Mouse (Mus musculus) liver, adult (tissue): ENCODE results near the gene Sema5a.

Experiments used
- GATA4 ChIP-seq: IDR thresholded peaks from 2 replicates; pipeline ENCODE4 v1.6.1; 2014; ENCODE audit warnings: mild to moderate bottlenecking, low read length; ENCODE audit not compliant: insufficient replicate concordance

Gene Sema5a

DNA sequence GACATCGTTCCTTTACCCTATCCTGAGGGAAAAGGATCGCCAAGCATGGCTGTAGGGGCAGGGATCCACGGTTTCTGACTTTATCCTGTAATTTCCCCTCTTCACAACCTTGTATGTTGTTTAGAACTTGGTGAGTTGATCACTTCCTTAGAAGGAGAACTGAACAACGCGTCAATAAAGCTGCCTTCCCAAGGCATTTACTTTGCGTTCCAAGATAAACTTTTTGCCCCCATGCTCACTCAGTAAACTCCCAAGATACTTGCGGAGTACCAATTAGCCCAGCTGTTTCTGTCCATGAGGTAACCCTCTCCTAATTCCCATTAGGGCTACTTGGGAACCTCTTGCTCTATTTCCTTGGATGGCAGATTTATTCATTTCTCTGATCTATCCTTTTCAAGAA, 786 bp upstream of the Sema5a start:
- TF ChIP-seq GATA4: no peak

DNA sequence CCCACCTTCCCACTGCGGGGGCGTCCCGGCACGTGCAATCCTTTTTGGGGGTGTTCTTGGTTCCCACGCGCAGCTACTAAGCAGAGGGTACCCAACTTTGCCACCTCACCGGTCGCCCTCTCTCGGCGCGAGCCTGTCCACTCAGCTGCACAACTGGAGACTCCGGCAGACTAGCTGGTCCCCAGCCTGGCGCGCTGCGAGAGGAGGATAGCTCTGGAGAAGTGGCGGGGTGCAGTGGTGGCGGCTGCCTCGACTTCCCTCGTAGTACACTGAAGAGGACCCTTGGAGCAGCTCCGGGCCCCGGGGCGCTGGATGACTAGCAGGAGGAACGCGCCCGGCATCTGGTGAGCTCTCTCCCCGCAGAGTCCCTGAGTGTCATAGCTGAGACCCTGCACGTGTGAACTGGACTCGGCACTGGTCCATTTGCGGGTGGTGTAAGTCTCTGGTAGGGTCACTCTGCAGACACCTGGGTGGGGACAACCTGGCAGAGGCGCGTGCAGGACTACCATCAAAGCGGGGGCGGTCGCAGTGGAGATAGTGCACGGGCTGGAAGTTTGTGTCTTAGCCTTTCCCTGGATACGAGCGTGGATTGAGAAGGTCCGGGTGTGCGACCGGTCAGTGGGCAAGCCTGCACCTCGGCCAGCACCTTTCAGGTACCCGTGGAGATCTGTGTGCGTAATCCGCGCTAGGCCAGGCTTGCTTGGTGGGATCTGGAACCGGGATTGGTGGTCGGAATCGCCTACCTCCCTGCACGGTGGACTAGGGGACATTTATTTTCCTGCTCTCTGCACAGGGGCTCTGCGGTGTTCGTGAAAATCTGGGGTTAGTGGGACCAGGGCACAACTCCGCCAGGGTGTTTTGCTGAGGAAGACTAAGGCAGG, 586 bp downstream of the Sema5a start:
- TF ChIP-seq GATA4: no peak

DNA sequence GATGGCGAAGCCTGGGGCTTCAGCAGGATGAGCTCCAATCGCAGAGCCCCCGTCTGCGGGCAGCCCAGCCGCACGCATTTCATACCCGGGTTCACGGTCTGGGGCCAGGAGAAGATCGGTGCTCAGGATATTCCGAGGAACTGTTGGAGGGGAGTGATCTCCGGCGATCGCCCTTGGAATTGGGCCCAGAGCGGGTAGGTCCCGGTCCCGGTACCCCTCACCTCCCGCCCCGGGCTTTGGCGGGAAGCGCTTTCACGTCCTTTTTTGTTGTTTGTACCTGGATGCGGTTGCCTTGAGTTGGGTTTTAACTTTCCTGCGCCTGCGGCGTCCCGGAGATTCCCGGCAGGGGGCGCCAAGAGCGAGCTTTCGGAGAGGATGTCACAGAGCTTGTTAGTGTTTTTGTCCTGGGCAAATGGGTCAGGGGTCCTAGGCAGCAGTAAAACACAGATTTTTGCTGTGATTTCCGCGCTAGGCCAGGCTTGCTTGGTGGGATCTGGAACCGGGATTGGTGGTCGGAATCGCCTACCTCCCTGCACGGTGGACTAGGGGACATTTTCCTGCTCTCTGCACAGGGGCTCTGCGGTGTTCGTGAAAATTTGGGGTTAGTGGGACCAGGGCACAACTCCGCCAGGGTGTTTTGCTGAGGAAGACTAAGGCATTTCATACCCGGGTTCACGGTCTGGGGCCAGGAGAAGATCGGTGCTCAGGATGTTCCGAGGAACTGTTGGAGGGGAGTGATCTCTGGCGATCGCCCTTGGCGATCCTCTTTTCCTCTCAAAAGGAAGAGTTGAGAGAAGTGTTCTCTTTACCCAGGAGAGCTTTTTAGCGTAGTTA, 1.4 kb downstream of the Sema5a start:
- no peak for TF ChIP-seq GATA4

DNA sequence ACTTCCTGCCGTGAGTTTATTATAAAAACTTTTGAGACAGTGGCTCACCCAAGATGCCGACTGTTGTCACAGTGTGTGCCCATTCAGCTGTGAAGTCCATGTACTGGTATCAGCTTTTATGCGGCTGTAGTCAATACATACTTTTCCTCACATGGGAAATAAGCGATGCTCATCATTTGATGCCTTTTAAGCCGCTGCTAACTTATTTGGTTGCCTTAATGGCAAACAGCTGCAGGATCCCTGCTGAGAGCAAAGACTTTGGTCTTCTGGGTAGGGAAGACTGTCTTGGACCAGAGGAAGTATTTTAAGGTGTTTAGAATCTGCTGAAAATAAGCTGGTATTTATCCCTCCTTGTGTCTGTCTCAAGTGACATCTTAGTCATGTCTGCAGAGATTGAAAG, 2.7 kb downstream of the Sema5a start:
- no peak for TF ChIP-seq GATA4

DNA sequence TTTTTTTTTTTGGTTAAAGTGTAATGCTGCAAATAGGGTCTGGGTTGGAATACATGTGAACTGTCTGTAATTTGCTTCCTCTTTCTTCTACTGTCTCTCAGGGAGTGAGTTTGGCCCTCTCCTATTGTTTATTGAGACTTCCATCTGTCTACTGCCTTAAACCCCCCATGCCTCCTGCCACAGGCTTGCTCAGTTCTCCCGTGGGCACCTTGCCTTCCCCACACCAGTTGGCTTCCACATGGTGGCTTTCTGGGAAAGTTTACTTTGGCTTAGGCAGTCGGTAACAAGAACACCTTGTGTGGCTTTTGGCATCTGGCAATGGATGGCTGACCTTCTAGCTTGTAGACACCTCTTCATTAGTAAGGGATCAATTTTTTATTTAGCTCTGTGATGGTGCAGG, 10.2 kb downstream of the Sema5a start:
- no peak for TF ChIP-seq GATA4

DNA sequence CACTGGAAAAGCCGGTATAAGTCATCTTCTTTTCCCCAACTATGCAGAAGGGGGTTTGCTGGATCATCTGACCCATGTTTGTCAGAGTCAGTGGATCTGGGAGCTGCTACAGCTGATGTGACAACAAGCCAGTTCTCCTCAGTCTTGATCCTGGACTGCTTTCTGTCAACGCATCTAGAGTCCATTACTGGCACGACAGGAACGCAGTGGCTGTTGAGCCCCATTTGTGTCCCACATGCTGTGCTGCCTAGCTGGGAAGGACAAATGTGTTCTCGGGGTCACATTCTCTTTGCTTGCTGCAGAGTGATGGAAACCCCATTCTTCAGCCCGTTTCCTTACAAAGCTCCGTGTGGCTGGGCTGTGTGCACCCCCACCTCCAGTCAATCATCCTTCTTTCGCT, 12.7 kb downstream of the Sema5a start:
- no peak for TF ChIP-seq GATA4

DNA sequence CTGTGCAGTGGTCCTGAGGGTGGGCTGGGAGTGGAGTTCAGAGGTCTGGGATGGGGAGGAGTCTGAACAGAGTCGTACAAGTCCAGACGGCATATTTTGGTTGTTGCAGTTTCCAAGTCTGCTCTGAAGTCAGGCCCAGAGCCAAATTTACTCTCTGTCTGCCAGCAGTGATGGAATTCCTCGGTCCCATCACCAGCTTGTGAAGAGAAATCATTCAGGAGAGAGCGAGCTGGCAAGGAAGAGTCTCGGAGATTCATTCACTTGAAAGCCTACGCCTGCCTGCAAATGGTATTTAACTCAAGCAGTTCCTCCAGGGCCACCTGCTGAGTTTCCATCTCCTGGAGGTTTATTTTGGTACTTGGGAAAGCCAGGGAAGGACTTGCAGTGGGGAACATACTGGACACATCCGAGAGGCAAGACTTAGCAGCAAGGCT, 13.3 kb downstream of the Sema5a start:
- no peak for TF ChIP-seq GATA4

DNA sequence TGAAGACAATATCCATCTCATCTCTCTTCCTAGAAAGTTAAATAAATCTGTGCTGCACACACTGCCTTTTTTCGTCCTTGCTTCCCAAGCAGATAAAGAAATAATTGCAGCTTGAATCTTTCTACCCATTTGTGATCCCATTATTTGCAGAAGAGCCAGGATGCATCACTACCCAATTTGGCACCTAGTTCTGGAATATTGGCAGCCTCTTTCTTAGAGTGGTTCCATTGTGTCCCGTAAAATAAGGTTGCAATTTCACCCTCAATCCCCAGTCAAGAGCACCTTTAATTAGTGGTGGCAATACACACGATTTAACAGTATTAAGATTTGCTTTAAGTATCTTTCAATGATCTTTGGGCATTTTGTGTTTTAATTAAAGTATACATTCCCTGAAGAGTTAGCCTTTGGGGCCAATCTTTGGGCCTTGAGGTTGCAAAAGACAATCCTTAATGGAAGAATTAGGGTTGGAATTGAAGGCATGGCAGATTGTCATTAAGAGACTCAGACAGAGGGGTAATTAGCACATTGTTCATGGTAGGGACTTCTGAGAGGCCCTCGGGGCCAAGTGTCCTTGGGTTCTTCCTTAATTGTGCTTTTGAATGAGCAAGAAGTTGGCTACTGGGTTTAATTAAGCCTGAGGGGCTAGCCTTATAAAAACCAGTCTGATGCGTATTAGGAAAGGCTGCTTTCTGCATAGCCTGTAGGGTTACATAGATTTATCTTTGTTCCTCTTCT, 14.9 kb downstream of the Sema5a start:
- no peak for TF ChIP-seq GATA4

DNA sequence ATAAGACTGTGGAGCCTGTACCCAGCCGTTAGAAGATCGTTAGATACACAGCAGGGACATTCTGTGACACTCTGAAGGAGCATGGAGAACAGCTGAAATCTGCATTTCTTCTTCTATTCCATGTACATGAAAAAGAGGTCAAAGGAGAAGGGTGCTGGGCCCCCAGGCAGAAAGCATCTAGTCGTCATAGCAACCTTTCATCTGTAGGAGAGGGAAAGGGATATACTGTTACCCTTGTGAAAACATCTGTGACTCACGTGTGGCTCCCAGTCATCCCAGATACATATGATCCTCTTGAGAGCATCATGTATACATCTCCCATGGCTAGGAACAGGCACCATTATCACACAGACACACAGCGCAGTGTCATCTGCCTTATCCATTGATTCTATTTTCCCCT, 16.3 kb downstream of the Sema5a start:
- no peak for TF ChIP-seq GATA4

DNA sequence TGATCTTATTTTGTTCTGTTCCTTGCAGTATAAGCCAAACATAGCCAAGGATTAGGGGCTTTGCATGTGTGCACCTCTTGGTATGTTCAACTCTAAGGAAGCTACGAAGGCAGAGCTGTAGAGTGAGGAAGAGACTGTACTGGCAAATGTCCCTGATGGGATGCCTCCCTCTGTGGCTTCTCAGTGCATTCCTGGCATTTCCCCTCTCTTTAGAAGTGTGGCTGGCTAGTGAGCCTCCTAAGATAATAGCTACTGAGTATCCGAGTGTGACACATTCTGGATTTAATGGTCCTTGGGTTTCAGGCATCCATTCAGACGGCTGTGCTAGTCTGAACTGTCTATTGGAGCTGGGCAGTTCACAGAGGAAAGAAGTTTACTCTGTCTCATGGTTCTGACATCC, 19.0 kb downstream of the Sema5a start:
- no peak for TF ChIP-seq GATA4

DNA sequence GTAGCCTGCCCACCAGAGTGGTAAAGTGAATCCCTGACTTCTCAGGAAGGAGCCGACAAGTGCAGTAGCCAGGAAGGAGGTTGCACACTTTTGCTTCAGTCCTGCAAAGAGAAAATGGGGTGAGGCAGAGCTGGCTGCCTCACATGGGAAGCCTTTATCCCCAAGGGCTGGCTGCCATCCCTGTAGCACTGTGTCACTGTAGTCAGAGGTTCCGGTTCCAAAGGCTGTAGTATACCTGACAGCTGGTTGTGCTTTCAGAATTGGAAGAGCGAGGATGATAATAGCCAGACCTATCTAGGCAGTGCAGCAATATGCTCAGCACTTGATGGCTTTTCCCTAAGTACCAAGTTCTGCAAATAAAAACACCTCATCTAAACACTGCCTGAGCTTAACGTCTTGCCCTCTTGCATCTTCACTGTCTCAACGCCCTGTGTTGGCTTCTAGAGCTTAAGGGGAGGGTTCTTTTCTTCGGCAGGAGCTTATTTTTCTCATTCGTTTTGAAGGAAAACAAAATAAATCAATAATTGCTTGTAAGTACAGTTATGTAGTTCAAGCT, 20.3 kb downstream of the Sema5a start:
- no peak for TF ChIP-seq GATA4

DNA sequence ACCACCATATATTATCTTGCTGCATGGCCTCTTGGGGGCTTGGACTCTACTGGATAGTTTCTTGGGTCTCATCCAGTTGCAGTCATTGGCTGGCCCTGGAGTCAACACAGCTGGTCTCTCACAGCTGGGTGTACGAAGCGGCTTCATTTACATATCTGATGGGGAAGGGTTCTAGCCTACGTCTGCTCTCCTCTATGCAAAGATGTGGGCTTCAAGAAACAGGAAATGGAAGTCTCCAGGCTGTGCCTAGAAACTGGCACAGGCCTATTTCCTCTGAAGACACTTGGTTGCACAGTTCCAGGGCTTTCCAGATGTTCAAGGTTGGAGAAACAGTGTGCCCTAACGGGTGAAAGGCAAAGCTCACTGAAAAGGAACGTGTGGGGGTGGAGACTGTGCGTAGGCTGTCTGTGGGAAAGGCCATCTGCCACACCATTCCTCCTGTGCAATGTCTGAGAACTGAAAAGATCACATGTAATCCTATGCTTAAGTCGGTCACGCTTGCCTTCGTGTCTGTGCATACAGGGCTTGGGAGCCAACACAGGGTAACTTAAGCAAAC, 20.8 kb downstream of the Sema5a start:
- no peak for TF ChIP-seq GATA4

DNA sequence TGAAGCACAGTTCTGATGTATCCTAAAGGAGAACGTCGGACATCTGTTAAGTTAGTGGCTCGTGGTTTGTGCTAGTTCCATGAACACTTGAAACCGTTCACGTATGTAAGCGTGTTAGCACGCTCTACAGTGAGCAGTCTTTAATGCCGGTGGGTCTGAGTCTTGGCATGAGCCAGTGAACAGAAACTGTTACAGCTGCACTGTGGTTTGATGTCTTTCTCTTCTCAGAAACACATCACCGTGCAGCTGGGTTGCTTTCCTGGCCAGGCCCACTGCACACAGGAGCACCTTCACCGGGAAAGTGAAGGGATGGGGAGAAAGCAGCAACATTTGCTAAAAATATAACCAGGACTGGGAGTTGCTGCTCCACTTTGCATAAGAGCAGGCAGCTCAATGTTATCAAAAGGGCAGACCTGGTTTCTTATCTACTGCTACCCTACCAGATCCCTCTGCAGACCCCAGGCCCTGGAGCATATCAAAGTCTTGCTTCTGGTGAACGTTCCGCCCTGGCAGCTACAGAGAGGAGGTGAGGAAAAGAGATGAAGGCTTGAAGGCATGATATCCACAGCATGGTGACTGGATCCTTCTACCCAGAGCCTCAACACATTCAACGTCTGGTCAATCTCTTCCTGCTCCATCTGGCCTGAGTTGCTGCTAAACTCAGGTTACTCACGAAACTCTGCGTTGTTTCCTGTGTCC, 21.7 kb downstream of the Sema5a start:
- no peak for TF ChIP-seq GATA4

DNA sequence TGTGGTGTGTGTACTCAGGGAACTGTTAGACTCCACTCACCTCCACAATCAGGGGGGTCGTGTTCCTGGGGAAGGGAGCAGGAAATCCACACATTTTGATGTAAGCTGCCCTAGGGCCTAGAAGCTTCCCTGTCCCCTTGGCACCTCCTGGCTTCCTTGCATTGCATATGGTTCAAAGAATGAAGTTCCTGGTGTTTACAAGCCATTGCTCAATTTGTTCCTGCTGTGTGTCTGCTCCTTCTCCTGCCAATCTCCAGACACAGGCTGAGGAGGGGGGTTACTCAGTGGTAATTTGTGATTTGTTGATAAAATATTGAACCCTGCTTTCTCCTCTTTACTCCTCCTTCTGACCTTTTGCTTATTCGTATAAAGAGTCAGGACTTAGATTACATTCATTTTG, 25.5 kb downstream of the Sema5a start:
- TF ChIP-seq GATA4: no peak

DNA sequence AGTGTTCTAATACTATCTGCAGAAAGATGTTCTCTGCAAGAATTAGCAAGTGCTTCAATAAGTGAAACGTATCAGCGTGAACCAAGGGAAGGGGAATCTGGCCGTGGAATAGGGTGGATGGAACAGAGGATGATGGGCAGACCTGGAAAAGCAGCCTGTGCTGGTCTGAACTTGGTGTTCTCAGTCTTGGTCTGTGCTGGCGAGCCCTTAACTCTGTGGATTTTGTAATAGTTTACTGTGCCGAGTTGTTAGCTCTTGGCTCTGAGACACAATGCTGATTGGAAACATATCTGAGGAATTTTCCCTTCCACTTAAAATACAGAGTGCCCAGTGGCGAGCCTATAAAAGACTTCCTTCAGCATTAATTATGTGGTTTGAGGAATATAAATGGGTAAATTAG, 29.3 kb downstream of the Sema5a start:
- no peak for TF ChIP-seq GATA4

DNA sequence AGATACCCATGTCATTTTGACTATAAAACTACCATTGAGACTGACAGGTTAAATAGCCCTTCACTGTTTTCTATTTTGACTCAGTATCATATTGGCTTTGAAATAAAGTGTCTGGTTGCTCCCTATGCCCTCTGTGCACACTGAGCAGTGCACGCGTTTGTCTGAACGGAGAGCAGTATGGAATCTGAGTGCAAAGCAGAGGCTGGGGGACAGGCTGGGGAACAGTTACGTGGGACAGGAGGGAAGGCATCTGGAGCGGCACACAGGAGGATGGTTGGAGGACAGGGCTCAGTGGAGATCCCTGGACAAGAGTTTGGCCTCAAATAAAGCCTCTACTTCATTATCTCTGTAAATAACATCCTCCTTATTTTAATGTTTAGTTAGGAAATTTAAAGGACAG, 30.4 kb downstream of the Sema5a start:
- TF ChIP-seq GATA4: no peak
